Mouse (Mus musculus): ENCODE measurements around the gene Gm4567. TPM values are rescaled to one million over a fixed set of nuclear protein-coding genes. Genes with fewer than 3 reads are reported as not detected.

Gene Gm4567
- polyA plus RNA-seq (2017; shearing (Covaris generic)): not detected

DNA sequence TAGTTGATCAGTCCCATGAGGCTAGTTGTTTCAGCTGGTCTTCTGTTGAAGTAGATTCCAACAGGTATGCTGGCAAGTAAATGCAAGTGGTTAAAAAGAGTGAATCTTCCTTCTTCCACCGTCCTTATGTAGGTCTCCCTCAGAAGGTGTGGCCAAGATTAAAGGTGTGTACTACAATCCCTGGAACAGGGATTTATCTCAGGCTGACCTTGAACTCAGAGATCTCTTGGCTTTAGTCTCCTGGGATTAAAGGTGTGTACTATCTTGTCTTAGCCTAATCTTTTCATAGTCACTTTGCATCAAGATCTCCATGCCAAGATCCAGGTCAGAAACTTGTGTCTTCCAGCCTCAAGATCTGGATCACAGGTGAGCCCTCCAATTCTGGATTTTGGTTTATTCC lies at the start of gene Gm4567:
Gene Gm4567, minus strand, starts transcription at position 101 of the 400 bp plus-strand sequence.

DNA sequence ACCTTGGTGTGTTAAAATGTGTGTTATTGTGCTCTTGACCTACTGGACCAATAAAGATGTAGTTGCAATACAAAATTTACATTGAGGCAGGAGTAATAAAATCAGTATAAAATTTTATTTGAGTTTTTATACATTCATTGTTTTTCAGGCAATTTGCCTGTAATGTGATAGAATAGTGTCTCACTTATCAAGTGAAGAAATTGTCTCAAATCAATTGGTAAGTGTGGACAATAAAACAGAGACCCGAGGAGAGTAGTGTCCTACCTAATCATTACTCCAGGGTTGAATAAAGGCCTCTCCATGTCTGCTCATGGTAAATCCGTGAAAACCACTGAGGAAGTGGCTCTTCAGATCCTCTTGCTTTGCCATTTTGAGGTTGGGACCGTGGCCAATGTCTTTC lies 41.9 kb upstream of the Gm4567 start, which contains the start of gene Vmn1r157:
Gene Vmn1r157, plus strand, starts transcription at position 301 of the 400 bp plus-strand sequence.

DNA sequence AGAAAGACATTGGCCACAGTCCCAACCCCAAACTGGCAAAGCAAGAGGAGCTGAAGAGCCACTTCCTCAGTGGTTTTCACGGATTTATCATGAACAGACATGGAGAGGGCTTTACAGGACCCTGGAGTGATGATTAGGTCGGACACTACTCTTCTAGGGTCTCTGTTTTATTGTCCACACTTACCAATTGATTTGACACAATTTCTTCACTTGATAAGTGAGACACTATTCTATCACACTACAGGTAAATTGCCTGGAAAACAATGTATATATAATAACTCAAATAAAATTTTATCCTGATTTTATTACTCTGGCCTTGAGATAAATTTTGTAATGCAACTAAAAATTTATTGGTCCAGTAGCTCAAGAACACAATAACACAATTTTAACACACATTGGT lies 27.3 kb downstream of the Gm4567 start, which contains the start of gene Gm8693:
Gene Gm8693, minus strand, starts transcription at position 101 of the 400 bp plus-strand sequence.

Other genes with a start within 250 kb of the Gm4567 start
- gene Vmn1r151, start 220.0 kb downstream of the Gm4567 start, polyA plus RNA-seq (2017; shearing (Covaris generic)): not detected
- gene Vmn1r152, start 196.7 kb downstream of the Gm4567 start, polyA plus RNA-seq (2017; shearing (Covaris generic)): 0.89 TPM
- not detected for gene Gm8677, start 184.8 kb downstream of the Gm4567 start, polyA plus RNA-seq (2017; shearing (Covaris generic))
- not detected for gene Gm4201, start 154.4 kb downstream of the Gm4567 start, polyA plus RNA-seq (2017; shearing (Covaris generic))
- gene Gm4565, start 131.6 kb downstream of the Gm4567 start, polyA plus RNA-seq (2017; shearing (Covaris generic)): 0.65 TPM
- 1.1 TPM for gene Vmn1r155, start 61.7 kb downstream of the Gm4567 start, polyA plus RNA-seq (2017; shearing (Covaris generic))
- not detected for gene Gm8693, start 27.4 kb downstream of the Gm4567 start, polyA plus RNA-seq (2017; shearing (Covaris generic))
- gene Vmn1r157, start 42.0 kb upstream of the Gm4567 start, polyA plus RNA-seq (2017; shearing (Covaris generic)): not detected
- gene Vmn1r158, start 71.1 kb upstream of the Gm4567 start, polyA plus RNA-seq (2017; shearing (Covaris generic)): not detected
- not detected for gene Vmn1r159, start 123.9 kb upstream of the Gm4567 start, polyA plus RNA-seq (2017; shearing (Covaris generic))
- gene Vmn1r160, start 151.5 kb upstream of the Gm4567 start, polyA plus RNA-seq (2017; shearing (Covaris generic)): not detected

Data from effector memory CD4-positive, alpha-beta T cell, adult 7 months (primary cell).